Mouse (Mus musculus): ENCODE measurements around the gene Rap1gap2. TPM values are rescaled to one million over a fixed set of nuclear protein-coding genes. Genes with fewer than 3 reads are reported as not detected.

Rap1gap2 gene
- total RNA-seq, 2 experiments from 2014 or later, result 16.9 to 18.0 TPM

DNA sequence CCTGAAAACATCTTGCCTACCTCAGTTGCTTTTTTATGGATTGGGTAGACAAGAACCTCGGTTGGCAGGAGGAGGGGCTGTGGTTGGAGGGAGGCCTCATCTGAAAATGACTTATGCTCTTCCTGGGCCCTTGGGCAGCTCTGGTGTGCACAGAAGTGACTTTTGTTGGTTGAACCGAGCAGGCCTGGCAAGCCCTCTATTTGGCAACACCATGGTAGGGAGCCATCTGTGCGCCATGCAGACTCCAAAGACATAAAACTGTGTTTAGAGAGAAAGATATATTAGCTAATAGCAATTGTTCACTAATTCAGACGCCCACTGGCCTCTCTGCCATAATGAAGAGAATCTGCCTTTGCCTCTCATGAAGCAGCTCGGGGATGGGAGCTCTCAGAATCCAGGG is 94.6 kb downstream of the Rap1gap2 start:
- DNase-seq (ENCODE audit: low spot score in 2 of 2), result no peak

DNA sequence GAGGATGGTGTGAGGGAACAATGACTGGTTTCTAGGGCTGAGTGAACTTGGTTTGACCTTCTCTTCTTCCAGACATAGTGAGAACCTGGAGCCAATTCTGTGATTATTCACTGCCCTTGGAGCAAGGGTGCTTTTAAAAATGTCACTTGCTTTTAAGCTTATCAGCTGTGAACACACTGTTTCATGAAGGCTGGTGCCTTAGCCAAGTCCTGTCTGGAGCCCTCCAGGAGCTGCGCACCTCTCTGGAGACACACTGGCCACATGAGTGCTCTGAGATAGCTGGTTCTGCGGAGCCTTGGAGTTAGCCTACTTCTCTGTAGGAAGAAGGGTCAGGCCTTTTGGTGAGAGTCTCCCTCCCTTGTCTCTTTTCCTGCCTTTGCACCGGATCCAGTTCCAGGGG is 95.7 kb downstream of the Rap1gap2 start:
- DNase-seq (ENCODE audit: low spot score in 2 of 2), result no peak

DNA sequence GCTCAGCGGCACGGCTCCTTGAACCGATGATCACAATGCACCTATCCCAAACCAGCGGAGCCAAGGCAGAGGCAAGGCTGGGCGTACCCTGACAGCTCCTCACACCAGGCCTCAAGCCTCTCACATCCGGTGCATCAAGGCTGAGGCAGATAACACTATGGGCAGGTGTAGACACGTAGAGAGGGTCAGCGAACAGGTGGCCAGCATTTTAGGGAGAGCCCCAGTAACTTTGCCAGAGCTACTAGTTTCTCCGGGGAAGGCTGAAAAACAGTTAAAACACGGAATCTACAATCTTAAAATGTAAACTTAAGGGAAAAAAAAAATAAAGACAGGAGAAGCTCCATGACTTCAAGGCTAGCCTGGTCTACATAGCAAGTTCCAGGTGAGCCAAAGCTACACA is 98.1 kb downstream of the Rap1gap2 start:
- DNase-seq (ENCODE audit: low spot score in 2 of 2), result no peak

DNA sequence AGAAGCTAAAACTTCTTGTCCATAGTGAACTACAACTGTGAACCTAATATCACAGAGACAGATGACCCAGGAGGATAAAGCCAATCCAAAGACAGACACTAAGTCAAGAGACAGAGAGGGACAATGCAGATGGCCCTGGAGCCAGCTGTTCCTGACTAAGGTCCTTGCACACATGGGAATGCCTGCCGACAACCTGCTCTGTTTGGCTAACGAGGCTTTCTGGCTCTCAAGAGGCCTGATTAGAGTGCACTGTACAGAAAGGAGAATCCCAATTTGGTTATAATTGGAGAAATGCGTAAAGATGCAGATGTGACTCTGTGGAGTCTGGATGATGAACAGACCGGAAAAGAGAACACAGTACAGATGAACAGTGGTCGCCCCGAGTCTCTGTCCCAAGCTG is 104.4 kb downstream of the Rap1gap2 start:
- DNase-seq (ENCODE audit: low spot score in 2 of 2), result no peak

DNA sequence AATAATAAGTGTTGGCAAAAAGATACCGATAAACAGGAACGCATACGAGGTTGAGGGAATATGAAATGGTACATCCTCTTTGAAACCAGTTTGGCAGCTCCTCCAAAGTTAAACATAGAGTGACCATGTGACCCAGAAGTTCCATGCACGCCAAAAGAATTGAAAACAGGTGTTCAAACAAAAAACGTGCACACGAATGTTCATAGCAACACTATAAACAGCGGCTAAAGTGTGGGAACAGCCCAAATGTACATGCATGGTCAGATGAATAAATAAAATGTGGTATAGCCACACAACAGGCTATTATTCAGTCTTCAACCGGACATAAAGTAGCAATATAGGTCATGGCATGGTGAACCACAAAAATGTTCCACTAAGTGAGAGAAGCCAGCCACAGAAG is 108.2 kb downstream of the Rap1gap2 start:
- no peak for DNase-seq (ENCODE audit: low spot score in 2 of 2)

DNA sequence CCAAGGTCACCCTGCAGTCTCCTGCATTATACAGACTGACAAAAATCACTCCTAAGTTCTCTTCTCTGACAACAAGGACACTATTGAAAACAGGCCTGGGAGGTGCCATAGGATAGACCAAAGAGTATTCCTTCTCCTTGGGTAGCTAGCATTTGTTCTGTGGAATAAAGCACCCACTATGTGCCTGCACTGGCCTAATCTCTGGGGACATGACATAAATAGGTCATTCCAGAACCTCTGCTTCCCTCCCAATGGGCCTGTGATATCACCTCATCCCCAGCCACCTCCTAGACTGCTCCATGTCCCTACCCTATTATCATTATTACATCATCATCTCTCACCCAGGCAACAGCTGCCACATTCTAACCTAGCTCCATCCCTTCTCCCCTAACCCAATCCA is 108.7 kb downstream of the Rap1gap2 start:
- no peak for DNase-seq (ENCODE audit: low spot score in 2 of 2)

DNA sequence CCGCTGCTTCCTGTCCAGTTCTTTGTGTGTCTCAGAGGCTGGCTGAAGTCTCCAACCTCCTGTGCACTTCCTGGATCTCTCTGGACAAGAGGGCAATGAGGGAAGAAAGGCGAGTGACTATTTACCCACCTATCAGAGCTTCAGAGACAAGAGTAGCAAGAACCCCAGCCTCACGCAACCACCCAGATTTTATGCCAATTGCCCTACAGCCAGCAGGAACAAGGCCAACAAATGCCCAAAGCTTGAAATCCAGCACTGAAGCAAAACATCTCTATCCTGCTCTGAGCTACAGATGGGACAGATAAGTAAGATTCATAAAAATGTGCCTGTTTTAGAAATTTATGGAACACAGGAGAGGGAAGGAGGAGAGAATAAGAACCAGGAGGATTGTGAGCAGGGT is 109.7 kb downstream of the Rap1gap2 start:
- no peak for DNase-seq (ENCODE audit: low spot score in 2 of 2)

DNA sequence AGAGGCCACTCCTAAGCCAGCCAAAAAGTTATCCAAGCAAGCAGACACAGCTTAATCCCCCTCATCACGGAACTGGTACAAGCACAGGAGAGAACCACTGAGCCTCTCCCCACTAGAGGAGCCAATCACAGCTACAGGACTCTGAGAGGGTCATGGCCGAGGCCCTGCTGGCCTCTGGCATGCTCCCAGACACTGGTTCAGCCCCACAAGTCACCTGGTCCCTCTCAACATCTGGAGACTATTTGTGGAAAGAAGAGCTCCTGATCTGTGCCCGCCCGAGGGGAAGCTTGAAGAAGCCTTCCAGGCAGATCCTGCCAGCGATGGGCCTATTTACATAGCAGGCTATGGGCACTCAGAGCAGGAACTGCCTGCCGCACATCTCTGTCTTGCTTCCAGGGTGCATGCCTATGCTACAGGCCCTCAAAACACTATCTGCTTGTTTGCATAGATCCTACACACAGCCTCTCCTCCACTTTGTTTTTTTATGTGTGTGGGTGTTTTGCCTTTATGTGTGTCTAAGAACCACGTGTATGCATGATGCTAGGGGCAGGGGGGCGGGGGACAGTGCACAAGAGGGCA is 111.1 kb downstream of the Rap1gap2 start:
- DNase-seq (ENCODE audit: low spot score in 2 of 2), result no peak

DNA sequence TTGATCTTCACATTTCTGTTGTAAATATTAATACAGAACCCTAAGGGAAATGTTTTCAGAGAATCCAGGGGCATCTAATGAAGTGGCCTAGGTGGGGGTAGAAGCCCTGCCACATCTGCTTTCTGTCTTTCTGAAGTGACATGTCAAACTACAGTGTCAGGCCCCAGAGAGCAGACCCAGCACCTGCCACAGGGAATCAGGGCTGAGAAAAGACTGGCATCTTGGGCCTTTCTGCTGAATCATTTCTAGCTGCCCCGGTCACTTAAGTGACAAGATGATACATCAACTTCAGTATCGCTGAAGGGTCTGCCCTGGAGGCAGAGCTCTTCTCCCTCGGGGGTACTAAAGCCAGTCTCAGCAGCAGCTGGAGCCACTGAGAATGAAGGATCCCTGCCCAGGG is 111.7 kb downstream of the Rap1gap2 start:
- DNase-seq (ENCODE audit: low spot score in 2 of 2), result no peak

DNA sequence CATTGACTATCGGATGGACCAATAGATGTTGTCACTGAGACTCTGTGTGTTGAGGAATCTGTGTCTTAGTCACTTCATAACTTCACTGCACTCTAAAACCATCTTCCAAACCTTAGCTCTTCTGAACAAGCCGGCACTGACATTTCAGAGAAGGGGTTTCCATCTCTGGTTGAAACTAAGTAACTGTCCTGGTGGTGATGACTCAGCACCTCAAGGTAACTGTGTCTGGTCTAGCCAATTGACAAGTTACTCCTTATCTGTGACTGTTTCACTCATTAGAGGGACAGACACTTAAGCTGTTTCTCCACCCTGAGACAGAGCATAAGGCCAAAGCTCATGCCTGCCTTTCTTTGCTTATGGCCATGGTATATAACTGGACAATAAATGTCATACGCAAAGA is 114.1 kb downstream of the Rap1gap2 start:
- no peak for DNase-seq (ENCODE audit: low spot score in 2 of 2)

DNA sequence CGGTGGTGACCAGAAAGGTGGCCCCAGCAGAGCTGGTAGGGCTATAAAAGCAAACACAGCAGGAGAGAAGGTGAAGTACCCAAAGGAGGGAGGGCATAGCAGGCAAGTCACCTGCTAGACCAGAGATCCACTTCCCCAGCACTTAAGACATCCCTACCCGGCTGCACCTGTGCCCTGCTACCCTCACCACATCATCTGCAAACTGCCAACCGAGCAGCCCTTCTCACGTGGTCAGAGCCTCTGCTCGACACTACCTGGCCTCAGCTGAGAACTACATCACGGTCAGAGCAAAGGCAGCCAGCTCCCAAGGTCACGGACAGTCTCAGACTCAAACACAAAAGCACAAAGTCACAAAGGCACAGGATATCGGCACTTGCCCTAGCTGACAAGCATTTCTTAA is 116.8 kb downstream of the Rap1gap2 start:
- DNase-seq (ENCODE audit: low spot score in 2 of 2), result no peak

DNA sequence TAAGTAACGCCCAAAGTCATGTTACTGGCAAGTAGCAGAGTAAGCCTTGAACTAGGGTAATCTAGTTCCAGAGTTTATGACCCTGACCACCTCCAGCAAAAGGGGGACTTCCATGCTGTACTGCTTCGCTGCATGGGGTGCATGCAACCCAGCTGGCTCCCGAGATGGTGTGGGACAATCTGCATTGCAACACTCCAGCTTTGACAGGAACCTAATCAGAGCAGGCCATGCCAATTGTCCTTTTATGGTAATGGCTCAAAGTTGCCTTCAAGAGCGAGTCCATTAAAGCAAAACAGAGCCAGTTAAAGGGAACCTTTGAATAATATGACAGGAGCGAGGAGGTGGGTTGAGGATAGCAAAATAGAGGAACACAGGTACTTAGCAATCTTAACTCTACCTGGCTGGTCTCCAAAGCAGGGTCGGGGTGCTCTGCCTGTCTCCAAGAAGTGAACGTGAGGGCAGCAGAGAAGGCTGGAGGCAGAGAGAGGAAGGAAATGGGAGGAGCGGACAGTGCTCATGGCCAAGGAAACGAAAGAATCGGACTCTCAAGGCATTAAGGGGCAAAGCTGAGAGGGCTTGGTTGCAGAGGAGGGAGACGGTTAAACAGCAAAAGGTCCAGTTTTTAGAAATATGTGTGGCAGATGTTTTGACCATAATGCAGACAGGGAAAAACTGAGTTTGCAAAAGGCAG is 117.4 kb downstream of the Rap1gap2 start:
- DNase-seq (ENCODE audit: low spot score in 2 of 2), result no peak

DNA sequence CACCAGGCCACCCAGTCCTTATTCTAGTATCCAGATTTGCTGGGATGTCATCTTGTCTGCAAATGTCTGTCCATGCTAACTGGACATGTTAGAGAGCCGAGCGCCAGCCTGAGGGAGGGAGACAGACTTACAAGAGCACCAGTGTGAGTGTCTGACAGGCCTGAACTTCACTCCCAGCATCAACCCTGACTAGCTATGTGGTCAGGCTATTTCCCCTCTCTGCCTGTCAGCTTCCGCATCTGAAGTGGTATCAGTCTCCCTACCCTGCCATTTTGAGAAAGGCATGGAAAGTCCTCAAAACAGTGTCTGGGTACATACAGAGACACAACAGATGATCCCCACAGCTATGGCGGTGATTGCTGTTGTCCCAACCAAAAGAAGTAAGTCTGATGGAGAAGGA is 119.6 kb downstream of the Rap1gap2 start:
- no peak for DNase-seq (ENCODE audit: low spot score in 2 of 2)

DNA sequence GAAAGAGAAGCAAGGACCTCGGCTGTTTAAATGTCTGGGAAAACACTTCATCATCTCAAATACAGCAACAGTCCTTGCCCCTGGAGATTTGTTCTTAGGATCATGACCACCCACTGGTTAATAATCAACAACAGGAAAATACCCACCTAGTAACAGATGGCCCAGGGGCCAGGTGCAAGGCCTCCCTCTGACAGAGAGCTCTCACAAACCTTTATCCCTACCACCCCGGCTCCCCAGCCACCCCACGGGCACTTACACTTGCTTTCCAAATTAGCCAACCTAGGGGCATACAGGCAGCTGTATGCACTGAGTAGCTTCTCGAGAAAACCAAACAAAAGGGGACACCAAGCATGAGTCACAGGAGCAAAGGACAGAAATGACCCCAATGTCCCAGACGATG is 121.5 kb downstream of the Rap1gap2 start:
- no peak for DNase-seq (ENCODE audit: low spot score in 2 of 2)

DNA sequence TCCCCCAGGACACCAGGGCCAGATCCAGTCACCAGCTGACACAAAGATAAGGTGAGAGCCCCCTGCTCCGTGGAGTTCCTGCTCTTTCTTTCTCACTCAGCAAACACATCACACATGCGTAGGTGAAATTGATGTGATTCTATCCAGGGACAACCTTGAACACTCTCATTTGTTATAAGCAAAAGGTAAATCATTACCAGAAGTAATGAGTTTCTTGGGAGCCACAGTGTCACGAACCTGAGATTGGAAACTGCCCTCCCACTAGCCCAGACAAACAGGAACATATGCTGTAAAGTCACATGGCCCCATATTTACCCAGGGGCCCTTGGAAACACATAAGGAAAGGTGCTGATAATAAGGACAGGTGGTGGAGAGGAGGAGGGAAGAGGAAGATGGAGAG is 122.8 kb downstream of the Rap1gap2 start:
- DNase-seq (ENCODE audit: low spot score in 2 of 2), result no peak

DNA sequence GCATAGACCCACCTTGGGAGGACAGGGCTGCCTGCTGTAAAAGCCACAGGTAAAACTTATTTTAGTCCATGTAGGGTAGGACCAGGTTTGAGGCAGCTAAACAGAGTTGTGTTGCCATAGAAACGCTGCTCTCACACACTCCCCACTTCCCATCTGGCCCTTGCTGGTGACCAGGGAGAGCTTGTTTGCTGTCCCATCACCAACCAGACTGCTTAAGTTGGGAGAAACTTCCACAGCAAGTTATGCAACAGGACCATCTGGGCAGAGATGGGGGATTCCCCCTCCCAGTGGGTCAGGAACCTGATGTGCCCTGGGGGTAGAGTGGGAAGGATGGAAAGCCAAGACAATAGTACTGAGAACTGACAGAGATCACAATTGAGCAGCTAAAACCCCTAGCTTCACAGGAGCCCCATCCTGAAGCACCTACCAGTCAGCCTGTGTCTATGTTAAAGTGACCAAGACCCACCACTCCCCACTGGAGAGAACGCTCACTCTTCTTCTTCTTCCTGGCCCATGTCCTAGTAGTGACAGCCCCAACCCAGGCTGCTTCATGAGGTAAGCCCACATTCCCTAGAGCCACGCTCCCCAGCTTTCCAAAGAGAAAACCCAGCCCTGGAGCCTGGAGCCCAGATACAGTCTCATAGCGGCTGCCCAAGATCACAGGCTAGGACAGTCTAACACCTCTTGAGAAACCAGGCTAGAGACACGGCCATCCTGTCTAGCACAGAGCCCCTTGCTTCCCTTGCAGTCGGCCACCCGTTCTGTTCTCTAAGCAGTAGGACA is 125.1 kb downstream of the Rap1gap2 start:
- DNase-seq (ENCODE audit: low spot score in 2 of 2), result no peak

DNA sequence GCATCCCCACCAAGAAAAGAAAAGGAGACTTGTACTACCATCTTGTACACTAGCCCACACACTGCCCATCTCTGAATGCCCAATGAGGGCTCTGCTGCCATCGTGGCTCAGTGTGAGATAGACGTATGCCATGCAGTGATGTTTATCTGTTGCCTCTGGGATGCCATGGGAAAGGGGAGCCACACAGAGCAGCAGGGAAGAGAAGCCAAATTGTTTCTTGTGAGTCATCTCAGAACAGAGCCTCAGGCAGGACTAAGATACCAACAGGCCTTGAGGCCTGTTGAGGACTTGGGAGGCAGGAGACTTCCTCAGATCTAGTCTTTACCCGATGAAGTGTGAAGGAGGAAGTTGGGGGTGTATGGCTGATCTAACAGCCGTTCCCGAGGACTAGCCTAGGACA is 126.8 kb downstream of the Rap1gap2 start:
- DNase-seq (ENCODE audit: low spot score in 2 of 2), result no peak

DNA sequence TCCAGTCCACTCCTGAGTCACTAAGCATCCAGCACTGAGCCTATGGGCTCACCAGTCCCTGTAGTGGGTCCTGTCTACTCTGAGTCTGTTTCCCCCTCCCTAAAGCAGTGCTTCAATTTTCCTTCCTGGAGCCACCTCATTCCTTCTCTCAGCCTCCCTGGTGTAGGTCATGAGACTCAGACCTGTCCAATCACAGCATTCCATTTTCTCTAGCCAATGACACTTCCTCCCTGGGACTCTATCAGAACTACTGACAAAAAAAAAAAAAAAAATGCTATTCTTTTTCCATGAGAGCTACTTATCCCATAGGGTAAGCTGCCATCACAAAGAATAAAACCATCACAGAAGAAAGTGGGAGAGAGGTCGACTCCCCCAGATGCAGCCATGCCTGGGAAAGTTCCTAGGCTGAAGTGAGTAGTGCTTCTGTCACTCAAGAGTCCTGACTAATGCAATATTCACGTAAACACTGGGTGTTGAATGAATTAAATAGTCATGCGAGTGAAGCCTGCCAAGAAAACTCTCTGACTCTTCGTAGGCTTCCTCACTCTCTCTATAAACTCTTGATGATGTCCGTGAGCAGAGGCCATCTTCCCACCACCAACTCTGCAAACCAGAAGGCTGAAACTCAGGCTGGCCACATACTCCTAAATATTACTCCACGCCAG is 127.4 kb downstream of the Rap1gap2 start:
- no peak for DNase-seq (ENCODE audit: low spot score in 2 of 2)

DNA sequence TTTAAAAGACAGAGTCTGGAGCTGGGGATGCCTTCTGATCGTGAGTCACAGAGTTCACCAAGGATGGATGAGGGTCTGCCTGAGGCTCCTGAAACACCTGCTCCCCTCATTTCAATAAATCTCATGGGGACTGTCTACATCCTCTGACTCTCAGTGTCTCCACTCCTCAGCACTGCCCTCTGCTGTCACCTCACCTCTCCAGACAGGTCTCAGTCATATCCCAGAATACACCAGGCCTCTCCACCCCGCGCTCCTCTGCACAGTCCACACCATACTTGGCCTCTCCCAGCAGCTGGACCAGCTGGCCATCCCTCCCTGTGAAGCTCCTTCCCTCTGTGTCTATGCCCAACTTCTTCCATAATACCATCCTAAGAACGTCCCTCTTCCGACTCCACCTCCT is 128.9 kb downstream of the Rap1gap2 start:
- DNase-seq (ENCODE audit: low spot score in 2 of 2), result no peak

DNA sequence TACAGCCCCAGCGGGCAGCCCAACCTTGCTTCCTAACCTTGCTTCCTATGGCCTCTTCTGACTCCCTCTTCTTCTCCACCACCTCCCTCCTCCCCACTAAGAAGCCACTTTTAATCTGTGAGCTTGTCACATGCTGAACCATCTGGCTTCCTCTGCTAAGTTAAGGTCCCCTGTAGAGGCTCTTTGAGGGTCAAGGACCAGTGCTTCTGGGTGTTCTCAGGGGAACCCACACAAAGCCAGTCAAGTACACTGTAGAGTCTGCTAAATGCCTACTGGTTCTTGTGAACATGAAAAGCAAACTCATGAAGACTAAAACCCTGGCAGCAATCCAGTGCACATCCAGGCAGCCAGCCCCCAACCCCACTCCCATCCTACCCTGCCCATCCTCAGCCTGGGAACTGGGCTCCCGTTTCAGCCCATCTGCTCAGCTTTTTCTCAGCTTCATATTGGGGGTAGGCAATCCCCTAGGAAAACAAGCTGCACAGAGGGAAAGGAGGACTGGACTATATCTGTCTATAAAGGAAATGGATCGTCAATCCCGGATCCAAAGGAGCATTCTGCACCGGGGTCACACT is 130.9 kb downstream of the Rap1gap2 start:
- DNase-seq (ENCODE audit: low spot score in 2 of 2), result no peak

DNA sequence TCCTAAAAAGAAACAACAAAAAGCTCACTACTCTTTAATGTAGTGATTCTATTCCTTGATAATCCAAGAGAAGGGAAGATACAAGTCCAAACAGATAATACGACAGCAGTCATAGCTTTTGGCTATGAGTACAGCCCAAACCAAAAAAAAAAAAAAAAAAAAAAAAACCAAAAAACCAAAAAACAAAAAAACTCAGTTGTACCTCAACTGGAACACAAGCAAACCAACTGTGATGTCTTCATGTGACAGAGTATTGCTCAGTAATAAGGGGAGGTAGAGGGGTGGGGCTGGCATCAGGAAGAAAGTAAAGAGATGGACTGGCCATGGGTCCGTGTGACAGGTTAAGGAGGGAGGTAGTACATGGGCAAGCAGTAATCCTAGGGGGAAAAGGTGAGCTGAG is 131.8 kb downstream of the Rap1gap2 start:
- no peak for DNase-seq (ENCODE audit: low spot score in 2 of 2)

DNA sequence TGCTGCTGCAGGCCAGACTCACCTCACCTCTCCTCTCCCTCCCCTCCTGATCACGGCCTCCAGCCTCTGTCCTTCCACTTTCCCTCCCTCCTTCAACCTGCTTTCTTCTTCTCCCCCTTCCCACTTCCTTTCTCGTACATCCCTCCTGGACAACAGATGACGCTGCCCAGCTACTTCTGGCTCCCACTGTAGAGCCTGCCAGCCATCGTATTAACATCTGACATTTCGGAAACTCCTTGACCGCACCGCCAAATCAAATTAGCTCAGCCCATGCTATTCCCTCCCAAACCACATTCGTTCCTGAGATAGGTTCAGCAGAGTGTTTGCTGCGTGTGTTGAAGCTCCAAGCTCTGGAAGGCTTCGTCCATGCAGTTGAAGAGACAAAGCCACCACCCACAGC is 138.0 kb downstream of the Rap1gap2 start:
- DNase-seq (ENCODE audit: low spot score in 2 of 2), result no peak
